In the genomic region with DNA sequence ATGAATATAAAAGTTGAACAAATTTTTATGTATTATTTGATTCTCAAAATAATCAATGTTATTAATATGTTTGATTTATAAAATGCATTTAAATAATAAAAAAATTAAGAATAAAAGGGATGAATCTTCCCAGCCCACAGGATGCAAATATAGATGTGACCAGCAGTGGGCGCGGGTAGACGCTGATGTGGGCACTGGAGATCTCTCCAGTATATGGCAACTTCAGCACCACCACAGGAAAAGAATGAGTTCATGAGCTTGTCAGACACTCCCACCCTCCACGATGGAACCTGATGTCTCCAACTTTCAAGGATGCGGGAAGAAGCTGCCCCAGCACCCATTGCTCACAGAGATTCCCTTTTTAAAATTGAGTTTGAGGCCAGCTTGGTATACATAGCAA, we compare ENCODE assay signal across 9 mouse cellular contexts. TPM values are rescaled to one million over a fixed set of nuclear protein-coding genes. Genes with fewer than 3 reads are reported as not detected.
DNase-seq lines count a peak whose midpoint lies in the region; ATAC-seq and TF ChIP-seq lines count a peak whose summit lies in the region.
"Had no signal": no experiment of that assay in that cellular context is flagged by ENCODE, and none has a peak within 500 bp of the region (broad histone marks: within the 10 kb centered on the region; RNA-seq: fewer than 3 reads in every experiment).

No protein-coding gene starts in this region.

- H3K27ac ChIP-seq in kidney, postnatal 0 days, result no peak overlapping the region
- H3K27ac ChIP-seq in kidney, embryonic 16.5 days (ENCODE audit: low read length), result no peak overlapping the region
- no peak overlapping the region for H3K27ac ChIP-seq in embryonic facial prominence, embryonic 10.5 days (replicated peaks)
- H3K27ac ChIP-seq: liver, embryonic 13.5 days had no signal

- DNase-seq in kidney, postnatal 0 days (ENCODE audit: low spot score), result peak; percentile 78
- DNase-seq in adrenal gland, postnatal 10 days, result peak; percentile 76
- DNase-seq in embryonic facial prominence, embryonic 10.5 days (ENCODE audit: low spot score), result peak; percentile 58
- DNase-seq in kidney, postnatal 4 days, result peak; percentile 74 to 76
- DNase-seq in urinary bladder, postnatal 10 days (ENCODE audit: low spot score), result no peak
- DNase-seq: liver, embryonic 13.5 days had no signal

- no peak overlapping the region for H3K4me2 ChIP-seq in kidney, postnatal 0 days (ENCODE audit: low read length)
- H3K4me2 ChIP-seq in kidney, embryonic 16.5 days (replicated peaks; ENCODE audit: low read depth, low read length), result no peak overlapping the region
- H3K4me2 ChIP-seq: liver, embryonic 13.5 days had no signal

- no peak overlapping the region for H3K9ac ChIP-seq in kidney, postnatal 0 days (ENCODE audit: low read depth, low read length)
- no peak overlapping the region for H3K9ac ChIP-seq in kidney, embryonic 16.5 days (replicated peaks; ENCODE audit: low read length)
- H3K9ac ChIP-seq: liver, embryonic 13.5 days had no signal

- no peaks in the 10 kb centered on the region for H3K36me3 ChIP-seq in kidney, postnatal 0 days (ENCODE audit: insufficient read depth, low read length)
- H3K36me3 ChIP-seq in kidney, embryonic 16.5 days (ENCODE audit: insufficient read depth, low read length), result no peaks in the 10 kb centered on the region
- H3K36me3 ChIP-seq in E14TG2a.4 (ENCODE audit: insufficient read depth, low read length), result no peaks in the 10 kb centered on the region
- H3K36me3 ChIP-seq in embryonic facial prominence, embryonic 10.5 days (replicated peaks), result no peaks in the 10 kb centered on the region
- H3K36me3 ChIP-seq: liver, embryonic 13.5 days had no signal

- WGBS in kidney, postnatal 0 days, result 2% methylated on average over 5 of the region's 5 CpGs
- WGBS in kidney, embryonic 16.5 days, result 2% methylated on average over 5 of the region's 5 CpGs
- WGBS in embryonic facial prominence, embryonic 10.5 days, result 5% methylated on average over 5 of the region's 5 CpGs

- no peaks in the 10 kb centered on the region for H3K9me3 ChIP-seq in kidney, postnatal 0 days (replicated peaks; ENCODE audit: low read length)
- no peaks in the 10 kb centered on the region for H3K9me3 ChIP-seq in kidney, embryonic 16.5 days (ENCODE audit: low read length)
- H3K9me3 ChIP-seq in E14TG2a.4 (ENCODE audit: low read length), result no peaks in the 10 kb centered on the region
- no peaks in the 10 kb centered on the region for H3K9me3 ChIP-seq in embryonic facial prominence, embryonic 10.5 days
- H3K9me3 ChIP-seq: liver, embryonic 13.5 days had no signal

- no peaks in the 10 kb centered on the region for H3K27me3 ChIP-seq in kidney, postnatal 0 days (ENCODE audit: insufficient read depth, low read length)
- H3K27me3 ChIP-seq in kidney, embryonic 16.5 days (ENCODE audit: insufficient read depth, low read length), result no peaks in the 10 kb centered on the region
- H3K27me3 ChIP-seq in E14TG2a.4 (ENCODE audit: insufficient read depth, low read length), result no peaks in the 10 kb centered on the region
- H3K27me3 ChIP-seq in embryonic facial prominence, embryonic 10.5 days (replicated peaks; ENCODE audit: low read depth, poor library complexity, severe bottlenecking), result no peaks in the 10 kb centered on the region
- H3K27me3 ChIP-seq: liver, embryonic 13.5 days had no signal

- peak; percentile 84 for TF ChIP-seq CTCF in kidney, postnatal 0 days (IDR thresholded peaks at IDR 0.05; ENCODE audit: low read depth)
- peak; percentile 73 for TF ChIP-seq CTCF in E14TG2a.4 (conservative IDR thresholded peaks at IDR 0.05; ENCODE audit: low read length)

- no peaks in the 10 kb centered on the region for H3K4me1 ChIP-seq in kidney, postnatal 0 days (replicated peaks; ENCODE audit: insufficient read depth, low read length)
- H3K4me1 ChIP-seq in kidney, embryonic 16.5 days (ENCODE audit: insufficient read depth, low read length), result no peaks in the 10 kb centered on the region
- no peaks in the 10 kb centered on the region for H3K4me1 ChIP-seq in E14TG2a.4 (replicated peaks; ENCODE audit: low read depth, low read length)
- H3K4me1 ChIP-seq in embryonic facial prominence, embryonic 10.5 days, result no peaks in the 10 kb centered on the region
- H3K4me1 ChIP-seq: liver, embryonic 13.5 days had no signal

- no peak overlapping the region for H3K4me3 ChIP-seq in kidney, postnatal 0 days (replicated peaks; ENCODE audit: low read depth, low read length)
- no peak overlapping the region for H3K4me3 ChIP-seq in kidney, embryonic 16.5 days (ENCODE audit: low read length)
- no peak overlapping the region for H3K4me3 ChIP-seq in E14TG2a.4 (replicated peaks; ENCODE audit: low read length)
- H3K4me3 ChIP-seq in embryonic facial prominence, embryonic 10.5 days, result no peak overlapping the region
- H3K4me3 ChIP-seq: liver, embryonic 13.5 days had no signal

- ATAC-seq in kidney, postnatal 0 days (replicated peaks; ENCODE audit: low FRiP score, low read depth), result no peak
- no peak for ATAC-seq in kidney, embryonic 16.5 days (ENCODE audit: low FRiP score, low TSS enrichment)
- ATAC-seq in neutrophil, adult 5-6 weeks (ENCODE audit: extremely low read depth, insufficient number of reproducible peaks, low FRiP score, poor library complexity, severe bottlenecking), result peak; percentile 85; the same call in 1 of the 2 replicates

RNA-seq across cellular contexts. Expression of a gene that starts 7.0 kb away (rescaled TPM):
- 12.7 and 16.3 TPM in 2 replicates for polyA plus RNA-seq in kidney, postnatal 0 days (2015; fragmentation: Nextera tagmentation; extraction: Ambion mirVana)
- polyA plus RNA-seq in kidney, embryonic 16.5 days (2015; fragmentation: Nextera tagmentation; extraction: Ambion mirVana), result 4.1 and 4.7 TPM in 2 replicates
- total RNA-seq in adrenal gland, postnatal 10 days (2021), result 1 to 10 TPM; 6.6 to 8.3 TPM
- 0.64 and 0.97 TPM in 2 replicates for polyA plus RNA-seq in embryonic facial prominence, embryonic 10.5 days (2016; fragmentation: Nextera tagmentation; extraction: Ambion mirVana)
- total RNA-seq in neutrophil, adult 5-6 weeks (2017), result 1,322 and 1,334 TPM in 2 replicates

RNA-seq across cellular contexts. Expression of a gene that starts 37.3 kb away (rescaled TPM):
- 0.33 and 0.36 TPM in 2 replicates for polyA plus RNA-seq in kidney, postnatal 0 days (2015; fragmentation: Nextera tagmentation; extraction: Ambion mirVana)
- 0.40 and 0.61 TPM in 2 replicates for polyA plus RNA-seq in kidney, embryonic 16.5 days (2015; fragmentation: Nextera tagmentation; extraction: Ambion mirVana)
- under 1 TPM; 0.66 to 0.91 TPM for total RNA-seq in adrenal gland, postnatal 10 days (2021)
- polyA plus RNA-seq in embryonic facial prominence, embryonic 10.5 days (2016; fragmentation: Nextera tagmentation; extraction: Ambion mirVana), result 0.11 and 0.14 TPM in 2 replicates
- total RNA-seq in neutrophil, adult 5-6 weeks (2017), result 130 and 136 TPM in 2 replicates

RNA-seq across cellular contexts. Expression of a gene that starts 58.8 kb away (rescaled TPM):
- polyA plus RNA-seq in kidney, postnatal 0 days (2015; fragmentation: Nextera tagmentation; extraction: Ambion mirVana), result 0.66 and 0.91 TPM in 2 replicates
- 0.27 TPM in 2 replicates for polyA plus RNA-seq in kidney, embryonic 16.5 days (2015; fragmentation: Nextera tagmentation; extraction: Ambion mirVana)
- 1 to 10 TPM in 1 of 2 experiments, under 1 TPM in 1; 0.97 to 1.7 TPM for total RNA-seq in adrenal gland, postnatal 10 days (2021)
- polyA plus RNA-seq in embryonic facial prominence, embryonic 10.5 days (2016; fragmentation: Nextera tagmentation; extraction: Ambion mirVana), result not detected in 2 replicates
- total RNA-seq in neutrophil, adult 5-6 weeks (2017), result 691 and 728 TPM in 2 replicates
